Mouse (Mus musculus) C2C12 (cell line): ENCODE results near the gene Itgb5.

Experiments
- CTCF ChIP-seq: IDR thresholded peaks from one replicate; pipeline ENCODE4 v1.5.1; 2011; ENCODE audit not compliant: control insufficient read depth, insufficient read depth, insufficient read length
- FOSL1 ChIP-seq: IDR thresholded peaks from one replicate; pipeline ENCODE4 v1.8.0; 2011; ENCODE audit warnings: mild to moderate bottlenecking, low read length; ENCODE audit not compliant: poor library complexity, insufficient read depth, severe bottlenecking
- MAX ChIP-seq: IDR thresholded peaks from one replicate; pipeline ENCODE4 v1.6.1; 2011; ENCODE audit warnings: mild to moderate bottlenecking, control low read depth

GRCm38 (mm10) chr16:33927263-33927824 is 97.9 kb downstream of the Itgb5 start:
- no peak for TF ChIP-seq CTCF
- TF ChIP-seq FOSL1 = no peak
- TF ChIP-seq MAX = no peak
